Mouse (Mus musculus): Measurements from ENCODE around the gene Mrpl21.

Mrpl21 gene

DNA sequence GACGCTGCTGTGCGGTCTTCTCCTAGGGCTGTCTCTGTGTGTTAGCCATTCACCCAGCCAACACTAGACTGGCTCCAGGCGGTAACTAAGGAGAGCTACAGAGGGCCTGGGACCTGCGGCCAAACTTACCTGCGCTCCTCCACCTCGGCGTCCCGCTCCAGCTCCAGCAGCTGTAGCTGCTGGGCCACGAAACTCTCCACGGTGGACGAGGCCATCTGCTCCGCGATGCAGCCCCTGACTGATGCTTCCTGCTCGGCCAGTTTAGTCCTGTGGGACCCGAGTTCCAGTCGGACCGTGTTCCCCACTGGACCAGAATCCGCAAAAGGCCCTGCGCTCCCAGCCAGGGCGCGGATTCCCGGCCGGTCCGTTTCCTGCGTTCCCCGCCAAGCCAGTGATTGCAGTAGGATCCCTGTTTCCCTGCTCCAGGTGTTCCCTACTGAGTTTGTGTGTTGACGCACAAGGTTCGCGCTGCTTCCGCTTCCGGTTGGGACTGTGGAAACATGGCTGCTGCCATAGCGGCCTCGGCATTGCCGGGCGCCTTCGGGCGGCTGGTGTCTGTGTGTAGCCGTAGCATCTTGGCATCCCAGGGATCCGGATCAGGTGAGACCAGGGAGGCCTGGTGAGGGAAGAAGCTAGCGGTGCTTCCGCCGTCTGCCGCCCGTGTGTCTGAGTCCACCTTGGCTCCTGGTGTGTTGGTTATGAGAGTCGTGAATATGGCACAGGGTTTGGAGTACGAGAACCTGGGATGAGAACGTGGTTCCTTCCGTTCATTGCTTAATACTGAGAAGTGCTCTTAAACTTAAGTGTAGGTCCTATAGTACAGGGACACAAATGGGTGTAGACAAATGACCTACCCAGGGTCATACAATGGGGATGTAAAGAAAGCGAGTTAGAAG, at the start of gene Mrpl21, which contains the start of gene Ighmbp2:
TSS of gene Mrpl21 (plus strand) at position 330 of the 896 bp plus-strand sequence.
TSS of gene Ighmbp2 (minus strand) at position 446 of the 896 bp plus-strand sequence.
- DNase-seq = peak; percentile 96

GRCm38 (mm10) chr19:3260016-3260415, 22.7 kb upstream of the Mrpl21 start:
- no peak for DNase-seq

- DNase-seq = no peak
Observed at GRCm38 (mm10) chr19:3260591-3260990, 22.1 kb upstream of the Mrpl21 start.

GRCm38 (mm10) chr19:3261336-3261735, 21.4 kb upstream of the Mrpl21 start:
- no peak for DNase-seq

GRCm38 (mm10) chr19:3261764-3262525, 20.8 kb upstream of the Mrpl21 start:
- no peak for DNase-seq

DNA sequence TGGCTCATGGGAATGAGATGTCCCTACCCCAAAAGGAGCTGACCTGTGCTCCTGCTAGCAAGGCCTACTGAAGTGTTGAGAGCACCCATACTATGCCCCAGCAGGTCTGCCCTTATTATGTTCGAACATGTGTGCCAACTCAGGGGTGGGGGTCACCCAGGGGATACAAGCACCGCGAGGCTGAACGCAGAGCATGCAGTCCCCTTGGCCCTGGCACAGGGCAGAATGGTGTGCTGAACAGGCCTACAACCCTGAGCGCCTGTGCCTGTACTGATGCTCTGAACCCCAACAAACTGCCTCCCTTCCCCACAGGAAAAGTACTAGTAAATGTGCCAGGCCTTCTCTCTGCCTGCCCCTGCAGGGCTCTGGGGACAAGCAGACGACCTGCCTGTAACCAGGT, 18.4 kb upstream of the Mrpl21 start:
- DNase-seq = no peak

- DNase-seq = no peak
Observed at GRCm38 (mm10) chr19:3265180-3265579, 17.5 kb upstream of the Mrpl21 start.

GRCm38 (mm10) chr19:3266136-3266535, 16.6 kb upstream of the Mrpl21 start:
- DNase-seq = no peak

GRCm38 (mm10) chr19:3266676-3267075, 16.0 kb upstream of the Mrpl21 start:
- no peak for DNase-seq

GRCm38 (mm10) chr19:3267340-3267739, 15.4 kb upstream of the Mrpl21 start:
- no peak for DNase-seq

DNA sequence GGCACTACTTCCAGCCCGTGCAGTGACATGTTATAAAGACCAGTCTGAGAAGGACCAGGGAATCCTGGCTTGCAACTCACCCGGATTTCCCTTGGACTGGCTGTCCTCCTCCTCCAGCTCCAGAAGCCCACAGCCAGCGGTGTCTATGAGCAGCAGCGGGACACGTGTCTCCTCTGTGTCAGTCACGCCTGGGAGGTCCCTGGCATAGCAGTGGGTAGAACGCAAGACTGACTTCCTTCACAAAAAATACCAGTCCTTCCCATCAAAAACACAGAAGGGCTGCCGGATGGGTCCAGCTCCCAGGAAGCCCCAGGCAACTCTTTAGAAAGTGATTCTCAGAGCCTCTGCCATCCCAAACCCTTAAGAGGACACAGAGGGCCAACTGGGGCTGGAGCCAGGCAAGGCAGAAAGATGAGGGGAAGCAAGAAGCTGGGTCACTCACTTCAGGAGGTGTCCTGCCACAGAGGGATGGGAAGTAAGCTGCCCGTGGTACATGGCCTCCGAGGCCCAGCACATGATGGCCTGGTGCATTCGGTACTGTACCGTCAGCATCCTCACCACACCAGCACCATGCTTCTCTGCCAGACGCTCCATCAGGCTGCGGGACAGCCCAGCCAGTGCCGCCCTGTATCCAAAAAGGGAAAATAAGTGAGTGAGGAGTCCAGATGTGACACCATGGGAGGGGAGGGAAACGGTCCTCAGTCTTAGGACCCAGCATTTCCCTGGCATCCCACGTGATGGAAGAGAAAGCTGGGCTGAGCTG, 14.3 kb upstream of the Mrpl21 start:
- no peak for DNase-seq

DNA sequence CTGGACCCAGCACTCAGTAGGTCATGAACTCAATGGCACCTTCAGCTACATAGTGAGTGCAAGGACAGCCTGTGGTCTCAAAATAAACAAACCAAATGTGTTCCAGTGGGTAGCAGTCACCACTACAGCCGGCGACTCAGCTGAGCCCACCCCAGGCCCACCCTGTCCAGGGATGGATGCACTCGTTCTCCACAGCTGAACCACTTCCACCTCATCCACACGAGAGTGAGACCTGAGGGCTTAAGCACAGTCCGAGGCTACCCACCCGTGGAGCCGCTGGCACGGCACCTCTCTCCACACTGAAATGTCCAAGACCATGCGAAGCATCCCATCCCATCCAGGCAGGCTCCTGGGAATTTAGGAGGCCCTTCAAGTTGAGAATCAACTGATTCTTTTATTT, 13.4 kb upstream of the Mrpl21 start:
- DNase-seq = no peak

GRCm38 (mm10) chr19:3269803-3270202, 12.9 kb upstream of the Mrpl21 start:
- no peak for DNase-seq

DNA sequence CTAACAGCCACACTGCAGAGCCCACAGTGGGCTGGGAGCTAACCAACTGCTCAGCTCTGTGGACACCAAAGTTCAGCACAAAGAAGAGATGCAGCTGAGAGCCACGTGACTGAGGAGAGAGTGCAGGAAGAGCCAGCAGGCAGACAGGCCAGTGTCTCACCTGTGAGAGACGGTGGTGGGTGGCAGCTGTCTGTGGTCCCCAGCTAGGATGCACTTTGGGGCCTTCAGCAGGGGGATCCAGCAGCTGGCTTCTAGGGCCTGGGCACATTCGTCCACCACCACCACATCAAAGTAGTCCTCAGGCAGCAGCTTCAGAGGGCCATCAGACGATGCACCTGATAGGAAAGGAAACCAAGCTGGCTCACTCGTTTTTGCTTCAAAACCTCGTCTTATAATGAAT, 11.3 kb upstream of the Mrpl21 start:
- no peak for DNase-seq

DNA sequence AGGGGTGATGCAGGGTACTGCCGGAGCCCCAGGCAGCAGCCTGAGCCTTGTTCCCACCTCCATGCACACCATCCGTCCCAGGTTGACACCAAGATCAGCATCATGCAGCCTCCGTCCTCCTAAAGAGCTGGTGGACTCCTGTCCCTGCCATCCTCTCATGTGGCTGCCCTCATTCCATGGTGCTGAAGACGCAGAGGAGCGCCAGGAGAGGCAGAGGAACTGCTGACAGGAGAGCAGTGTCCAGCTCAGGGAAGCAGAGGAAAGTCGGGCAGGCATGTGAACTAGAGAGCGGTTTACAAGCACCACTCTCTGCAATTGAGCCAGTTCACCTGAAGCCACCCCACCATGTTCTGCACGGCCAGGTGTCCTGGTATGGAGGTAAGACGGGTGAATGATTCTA, 9.4 kb upstream of the Mrpl21 start:
- no peak for DNase-seq

- DNase-seq = no peak
Observed at GRCm38 (mm10) chr19:3275744-3276365, 6.8 kb upstream of the Mrpl21 start.

GRCm38 (mm10) chr19:3281886-3282285, 815 bp upstream of the Mrpl21 start:
- DNase-seq = no peak

GRCm38 (mm10) chr19:3289006-3289405, 6.3 kb downstream of the Mrpl21 start:
- no peak for DNase-seq

GRCm38 (mm10) chr19:3292028-3292427, 9.3 kb downstream of the Mrpl21 start:
- peak; percentile 64 for DNase-seq

DNA sequence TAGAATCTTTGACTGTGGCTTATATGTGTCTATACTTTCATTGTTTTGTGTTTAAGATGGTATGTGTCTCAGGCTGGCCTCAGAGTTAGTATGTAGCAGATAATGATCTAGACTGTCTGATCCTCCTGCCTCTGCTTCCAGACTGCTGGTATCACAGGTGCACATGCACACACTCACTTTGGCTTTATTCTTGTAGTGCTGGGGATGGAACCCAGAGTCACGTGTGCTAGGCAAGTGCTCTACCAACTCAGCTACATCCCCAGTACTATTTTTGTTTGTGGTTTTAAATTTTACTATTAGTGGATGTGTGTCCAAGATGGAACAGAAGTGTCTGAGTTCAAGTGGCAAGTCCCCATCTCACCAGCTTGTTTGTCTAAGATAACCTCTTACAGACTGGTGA, 10.3 kb downstream of the Mrpl21 start:
- DNase-seq = no peak

GRCm38 (mm10) chr19:3295245-3295644, 12.5 kb downstream of the Mrpl21 start:
- no peak for DNase-seq

- DNase-seq = no peak
Observed at GRCm38 (mm10) chr19:3297034-3297433, 14.3 kb downstream of the Mrpl21 start.

DNA sequence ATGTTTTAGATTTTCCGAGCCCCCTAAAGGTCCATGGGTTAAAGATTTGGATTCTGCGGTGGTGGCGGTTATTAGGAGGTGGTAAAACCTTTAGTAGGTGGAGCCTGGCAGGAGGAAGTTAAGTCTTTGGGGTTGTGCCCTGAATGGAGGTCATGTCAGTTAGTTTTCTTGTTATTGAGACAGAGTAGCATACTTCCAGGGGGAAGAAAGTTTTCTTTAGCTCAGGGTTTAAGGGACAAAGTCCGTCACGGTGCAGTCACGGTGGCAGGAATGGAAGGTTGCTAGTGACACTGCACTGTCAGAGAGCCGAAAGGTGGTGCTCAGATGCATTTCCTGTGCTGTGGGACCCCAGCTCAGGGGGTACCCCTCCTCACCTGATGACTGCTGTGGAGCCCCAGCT, 15.1 kb downstream of the Mrpl21 start:
- DNase-seq = no peak

Measured in retina, postnatal 1 day (tissue).